Comparison of ENCODE assay signal across 24 mouse cellular contexts in genomic region chr3:67931914-67932313, GRCm38 (mm10). TPM values are rescaled to one million over a fixed set of nuclear protein-coding genes. Genes with fewer than 3 reads are reported as not detected.
"Had no signal": no experiment of that assay in that cellular context is flagged by ENCODE, and none has a peak within 500 bp of the region (broad histone marks: within the 10 kb centered on the region; RNA-seq: fewer than 3 reads in every experiment).

No protein-coding gene starts in this region.

- H3K27ac ChIP-seq: kidney, postnatal 0 days; left cerebral cortex, adult 2 months; liver, embryonic 13.5 days; neural tube, embryonic 12.5 days; neural tube, embryonic 15.5 days; stomach, postnatal 0 days had no signal

- H3K36me3 ChIP-seq: liver, embryonic 13.5 days; neural tube, embryonic 12.5 days; neural tube, embryonic 15.5 days had no signal

- DNase-seq: kidney, adult 18-20 months; kidney, adult 9 months; kidney, postnatal 25 days; liver, embryonic 13.5 days; lung, adult 2 months; lung, postnatal 14 days; lung, postnatal 4 days; midbrain, embryonic 14.5 days; right cerebral cortex, adult 18-20 months; right cerebral cortex, postnatal 14 days; right cerebral cortex, postnatal 4 days had no signal

- H3K4me2 ChIP-seq: liver, embryonic 13.5 days; midbrain, embryonic 11.5 days; neural tube, embryonic 12.5 days; neural tube, embryonic 15.5 days had no signal

- ATAC-seq: intestine, embryonic 16.5 days had no signal

- H3K4me1 ChIP-seq: liver, embryonic 13.5 days; neural tube, embryonic 12.5 days; neural tube, embryonic 15.5 days had no signal

- H3K4me3 ChIP-seq: left cerebral cortex, adult 2 months; liver, embryonic 13.5 days; neural tube, embryonic 12.5 days; neural tube, embryonic 15.5 days had no signal

- H3K27me3 ChIP-seq: liver, embryonic 13.5 days; neural tube, embryonic 12.5 days; neural tube, embryonic 15.5 days had no signal

- H3K9ac ChIP-seq: liver, embryonic 13.5 days; neural tube, embryonic 12.5 days; neural tube, embryonic 15.5 days had no signal

- H3K9me3 ChIP-seq: liver, embryonic 13.5 days; neural tube, embryonic 12.5 days; neural tube, embryonic 15.5 days had no signal

RNA-seq across cellular contexts. Expression of gene Iqschfp, which starts 39.9 kb away (rescaled TPM):
- polyA plus RNA-seq: intestine, embryonic 16.5 days; liver, adult 2 months; liver, embryonic 13.5 days; liver, embryonic 16.5 days; lung, adult 2 months; lung, embryonic 16.5 days; urinary bladder, adult 2 months had no signal

RNA-seq across cellular contexts. Expression of gene Iqcj, which starts 39.9 kb away (rescaled TPM):
- polyA plus RNA-seq: kidney, postnatal 0 days; limb, embryonic 14.5 days; liver, adult 2 months; liver, embryonic 13.5 days; liver, embryonic 16.5 days; lung, adult 2 months; lung, embryonic 16.5 days; stomach, embryonic 14.5 days; stomach, postnatal 0 days; urinary bladder, adult 2 months had no signal
